Mouse (Mus musculus) thymus, postnatal 4 days (tissue): Measurements from ENCODE around the gene Rbp1.

Experiments
- DNase-seq: peaks from one replicate; pipeline ENCODE4 v3.0.0; 2021

Gene Rbp1

GRCm38 (mm10) chr9:98422656-98423055 lies at the start of gene Rbp1:
Gene Rbp1 (plus strand): TSS chr9:98422961.
- DNase-seq: no peak

GRCm38 (mm10) chr9:98373358-98373757 lies 49.4 kb upstream of the Rbp1 start:
- DNase-seq: no peak

- DNase-seq: no peak
Observed at GRCm38 (mm10) chr9:98374897-98375296, 47.9 kb upstream of the Rbp1 start.

- no peak for DNase-seq
Observed at GRCm38 (mm10) chr9:98375329-98376170, 47.2 kb upstream of the Rbp1 start.

GRCm38 (mm10) chr9:98379736-98380135 lies 43.0 kb upstream of the Rbp1 start:
- DNase-seq: no peak

GRCm38 (mm10) chr9:98380593-98380992 lies 42.2 kb upstream of the Rbp1 start:
- DNase-seq: no peak

GRCm38 (mm10) chr9:98387741-98388632 lies 34.8 kb upstream of the Rbp1 start:
- DNase-seq: no peak

- DNase-seq: no peak
Observed at GRCm38 (mm10) chr9:98388633-98388965, 34.2 kb upstream of the Rbp1 start.

GRCm38 (mm10) chr9:98393496-98393895 lies 29.3 kb upstream of the Rbp1 start:
- no peak for DNase-seq

- DNase-seq: no peak
Observed at GRCm38 (mm10) chr9:98397211-98397610, 25.6 kb upstream of the Rbp1 start.

- no peak for DNase-seq
Observed at GRCm38 (mm10) chr9:98397866-98398265, 24.9 kb upstream of the Rbp1 start.

GRCm38 (mm10) chr9:98400185-98400894 lies 22.4 kb upstream of the Rbp1 start:
- DNase-seq: no peak

- no peak for DNase-seq
Observed at GRCm38 (mm10) chr9:98401611-98402010, 21.1 kb upstream of the Rbp1 start.

GRCm38 (mm10) chr9:98407771-98408170 lies 15.0 kb upstream of the Rbp1 start:
- no peak for DNase-seq

- DNase-seq: peak; percentile 84
Observed at GRCm38 (mm10) chr9:98409137-98409536, 13.6 kb upstream of the Rbp1 start.

- DNase-seq: no peak
Observed at GRCm38 (mm10) chr9:98415427-98415826, 7.3 kb upstream of the Rbp1 start.

GRCm38 (mm10) chr9:98417919-98418318 lies 4.8 kb upstream of the Rbp1 start:
- DNase-seq: no peak

GRCm38 (mm10) chr9:98418346-98418745 lies 4.4 kb upstream of the Rbp1 start:
- no peak for DNase-seq

- no peak for DNase-seq
Observed at GRCm38 (mm10) chr9:98420666-98421065, 2.1 kb upstream of the Rbp1 start.

- DNase-seq: no peak
Observed at GRCm38 (mm10) chr9:98421903-98422302, 858 bp upstream of the Rbp1 start.

- no peak for DNase-seq
Observed at GRCm38 (mm10) chr9:98423691-98424090, 930 bp downstream of the Rbp1 start.

- DNase-seq: no peak
Observed at GRCm38 (mm10) chr9:98424291-98424690, 1.5 kb downstream of the Rbp1 start.

GRCm38 (mm10) chr9:98424725-98425210 lies 2.0 kb downstream of the Rbp1 start:
- peak; percentile 41 for DNase-seq
